Mouse (Mus musculus) c-Kit-positive CD71-positive TER-119-positive erythroid progenitor cells, embryonic 14.5 days (primary cell): ENCODE measurements around the gene Gm27021.

Source experiments
- DNase-seq: peaks from one replicate; pipeline ENCODE4 v3.0.0-alpha.2; 2013; ENCODE audit warnings: low spot score

The Gm27021 gene

GRCm38 (mm10) chr8:120667561-120668373 lies at the start of gene Gm27021, which contains the start of gene Cox4i1:
TSS of gene Gm27021 (minus strand) at chr8:120668079.
TSS of gene Cox4i1 (plus strand) at chr8:120668222.
- DNase-seq = peak; percentile 91

GRCm38 (mm10) chr8:120715996-120716680 lies 48.3 kb upstream of the Gm27021 start:
- no peak for DNase-seq

GRCm38 (mm10) chr8:120715200-120715599 lies 47.3 kb upstream of the Gm27021 start:
- DNase-seq = no peak

DNA sequence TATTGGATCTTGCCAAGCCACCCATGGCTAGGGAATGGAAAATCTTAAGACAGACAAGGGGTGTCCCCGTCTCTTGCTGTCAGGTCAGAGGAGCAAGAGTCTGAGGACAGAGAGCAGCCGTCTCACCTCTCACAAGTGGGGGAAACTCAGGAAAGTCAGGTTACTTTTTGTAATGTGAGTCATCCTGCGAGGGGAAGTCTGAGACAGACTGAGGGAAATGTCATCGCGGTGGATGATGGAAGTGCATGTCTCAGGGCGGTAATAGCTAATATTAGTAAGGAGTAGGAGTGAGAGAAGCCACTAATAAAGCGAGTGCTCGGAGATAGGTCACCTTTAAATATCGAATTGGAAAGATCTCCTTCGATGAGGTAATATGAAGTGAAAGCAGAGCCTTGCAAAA lies 41.3 kb upstream of the Gm27021 start:
- no peak for DNase-seq

GRCm38 (mm10) chr8:120706193-120706592 lies 38.3 kb upstream of the Gm27021 start:
- no peak for DNase-seq

- DNase-seq = no peak
These were observed 37.3 kb upstream of the Gm27021 start for GRCm38 (mm10) chr8:120705163-120705562.

DNA sequence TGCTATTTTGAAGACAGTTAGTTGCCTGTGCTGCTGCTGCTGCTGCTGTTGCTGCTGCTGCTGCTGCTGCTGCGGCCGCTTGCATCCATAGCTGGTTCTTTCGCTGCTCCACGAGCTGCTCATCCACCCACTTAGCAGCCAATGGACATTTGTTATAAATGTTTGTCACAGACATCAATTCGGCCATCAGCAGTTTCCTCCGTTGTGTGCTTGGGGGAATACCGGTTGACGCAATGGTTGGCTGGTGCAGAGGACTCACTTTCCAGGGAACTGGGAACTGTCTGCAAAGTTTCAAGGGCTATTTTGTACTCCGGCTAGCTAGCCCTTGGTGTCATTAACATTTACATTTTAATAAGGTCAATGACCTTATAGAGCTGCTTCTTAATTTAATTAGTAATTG lies 36.3 kb upstream of the Gm27021 start:
- no peak for DNase-seq

GRCm38 (mm10) chr8:120701758-120702465 lies 34.0 kb upstream of the Gm27021 start:
- DNase-seq = no peak

- no peak for DNase-seq
These were observed 32.2 kb upstream of the Gm27021 start for GRCm38 (mm10) chr8:120700053-120700452.

DNA sequence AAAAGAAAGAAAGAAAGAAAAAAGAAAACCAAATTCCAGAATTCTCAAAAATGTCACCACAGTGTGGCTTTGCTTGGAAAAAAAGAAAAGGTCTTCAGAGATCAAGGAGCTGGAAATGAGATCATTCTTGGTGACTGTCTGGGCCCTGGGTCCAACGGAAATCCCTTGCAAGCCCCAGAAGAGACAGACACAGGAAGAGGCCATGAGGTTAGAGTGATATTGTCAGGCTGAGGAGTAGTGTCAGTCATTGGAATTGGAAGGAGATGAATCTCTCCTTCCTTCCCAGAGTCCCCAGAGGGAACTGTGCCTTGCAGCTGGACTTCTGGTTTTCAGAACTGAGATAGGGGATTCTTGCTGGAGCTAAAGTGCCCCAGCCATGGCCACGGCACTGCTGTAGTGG lies 31.7 kb upstream of the Gm27021 start:
- no peak for DNase-seq

DNA sequence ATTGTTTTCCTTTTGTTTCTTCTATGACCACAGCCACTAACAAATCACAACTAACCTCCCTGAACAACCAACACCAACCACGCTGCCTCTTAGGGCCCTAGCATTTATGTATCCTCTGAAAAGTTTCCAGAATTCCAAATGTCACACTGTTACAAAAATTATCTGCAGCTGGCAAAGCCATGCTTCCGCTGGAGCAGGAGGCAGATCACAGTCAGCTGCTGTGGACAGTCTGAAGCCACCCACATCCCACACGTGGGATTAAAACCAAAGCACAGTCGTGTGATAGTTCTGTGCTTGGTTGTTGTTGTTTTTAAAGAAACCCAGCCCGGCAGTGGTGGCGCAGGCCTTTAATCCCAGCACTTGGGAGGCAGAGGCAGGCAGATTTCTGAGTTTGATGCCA lies 31.2 kb upstream of the Gm27021 start:
- DNase-seq = no peak

- DNase-seq = no peak
These were observed 30.5 kb upstream of the Gm27021 start for GRCm38 (mm10) chr8:120698426-120698825.

DNA sequence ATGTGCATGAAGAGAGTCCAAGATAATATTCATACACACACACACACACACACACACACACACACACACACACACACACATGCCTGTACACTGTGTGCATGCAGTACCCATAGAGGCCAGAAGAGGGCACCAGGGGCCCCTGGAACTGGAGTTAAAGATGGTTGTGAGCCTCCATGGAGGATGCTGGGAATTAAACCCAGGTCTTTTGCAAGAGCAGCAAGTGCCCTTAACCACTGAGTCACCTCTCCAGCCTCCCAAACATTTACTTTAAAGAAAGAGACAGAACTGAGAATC lies 30.0 kb upstream of the Gm27021 start:
- peak; percentile 16 for DNase-seq

GRCm38 (mm10) chr8:120697154-120697978 lies 29.5 kb upstream of the Gm27021 start:
- no peak for DNase-seq

- no peak for DNase-seq
These were observed 28.7 kb upstream of the Gm27021 start for GRCm38 (mm10) chr8:120696401-120697153.

DNA sequence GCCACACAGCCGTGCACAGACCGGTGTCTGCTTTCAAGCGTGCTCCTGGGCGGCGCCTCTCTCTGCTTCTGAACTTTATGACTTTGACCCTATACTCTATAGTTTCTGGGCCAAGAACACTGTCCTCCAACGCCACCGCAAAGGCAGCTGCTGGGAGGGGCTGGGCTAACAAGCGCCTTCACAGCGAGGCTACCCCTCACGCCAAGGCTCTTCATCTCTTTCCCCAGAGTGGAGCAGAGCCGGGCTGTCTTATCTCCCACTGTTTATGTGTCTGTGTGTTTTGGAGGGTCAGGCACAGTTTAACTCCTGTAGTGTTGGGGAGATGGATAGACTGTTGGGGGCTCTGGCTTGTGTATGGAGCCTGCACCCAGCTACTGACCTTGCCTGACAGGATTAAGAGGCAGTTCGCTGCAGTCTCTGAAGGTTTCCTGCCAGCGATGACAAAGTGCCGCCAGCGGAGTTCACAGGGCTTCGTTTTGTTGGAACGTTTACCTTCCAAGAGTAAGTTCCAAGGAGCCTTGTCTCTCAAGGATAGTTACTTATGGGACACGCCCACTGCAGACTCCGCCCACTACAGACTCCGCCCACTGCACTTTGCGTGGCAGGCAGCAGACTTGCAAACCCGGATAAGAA lies 26.1 kb upstream of the Gm27021 start:
- peak; percentile 59 for DNase-seq

DNA sequence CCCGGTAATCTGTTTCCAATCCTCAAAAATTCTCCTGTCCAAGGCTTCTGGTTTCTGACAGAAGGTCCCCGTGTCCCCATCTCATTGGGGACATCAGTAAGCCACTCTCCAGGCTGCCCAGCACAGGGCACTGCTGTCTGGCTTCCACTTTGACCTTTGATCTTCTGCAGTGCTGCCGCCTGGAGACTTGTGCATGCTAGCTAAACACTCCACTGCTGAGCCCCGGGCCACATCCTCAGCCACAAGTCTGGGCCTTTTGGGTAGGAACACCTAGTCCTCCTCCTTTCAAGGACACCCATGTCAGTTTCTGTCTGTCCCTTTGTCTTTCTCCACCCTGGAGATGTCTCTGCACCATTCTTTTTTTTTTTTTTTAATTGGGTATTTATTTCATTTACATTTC lies 25.1 kb upstream of the Gm27021 start:
- DNase-seq = no peak

GRCm38 (mm10) chr8:120688511-120688910 lies 20.6 kb upstream of the Gm27021 start:
- no peak for DNase-seq

- no peak for DNase-seq
These were observed 19.9 kb upstream of the Gm27021 start for GRCm38 (mm10) chr8:120687786-120688185.

GRCm38 (mm10) chr8:120686576-120686975 lies 18.7 kb upstream of the Gm27021 start:
- DNase-seq = no peak

GRCm38 (mm10) chr8:120686051-120686450 lies 18.2 kb upstream of the Gm27021 start:
- no peak for DNase-seq
